Mouse (Mus musculus) lung, adult 2 months (tissue): ENCODE measurements around the gene Atp13a1.

Source experiments
- CTCF ChIP-seq: fragments of 200-500 bp; IDR thresholded peaks from 2 replicates; pipeline ENCODE4 v1.5.1; 2011; ENCODE audit warnings: mild to moderate bottlenecking, low read length, control low read depth; ENCODE audit not compliant: insufficient read depth
- POLR2A ChIP-seq: fragments of 200-500 bp; IDR thresholded peaks from 2 replicates; pipeline ENCODE4 v1.6.1; 2011; ENCODE audit warnings: low read depth, mild to moderate bottlenecking, control low read depth, low read length, borderline replicate concordance; ENCODE audit errors: extremely low read depth

DNA sequence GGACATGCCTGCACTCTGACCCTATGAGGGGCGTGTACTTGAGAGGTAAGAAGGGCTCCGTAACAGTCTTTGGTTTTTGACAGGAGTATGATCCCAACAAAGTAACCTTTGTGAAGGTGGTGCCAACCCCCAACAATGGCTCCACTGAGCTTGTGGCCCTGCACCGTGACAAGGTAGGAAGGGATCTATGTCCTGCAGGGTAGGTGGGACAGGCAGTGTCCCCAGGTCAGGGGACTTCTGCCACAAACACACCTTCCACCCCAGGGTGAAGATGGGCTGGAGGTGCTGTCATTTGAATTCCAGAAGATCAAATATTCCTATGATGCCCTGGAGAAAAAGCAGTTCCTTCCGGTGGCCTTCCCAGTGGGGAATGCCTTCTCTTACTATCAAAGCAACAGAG is 2.7 kb downstream of the Atp13a1 start:
- TF ChIP-seq CTCF = no peak
- TF ChIP-seq POLR2A = no peak
